Mouse (Mus musculus) liver, adult 2 months (tissue): ENCODE data around the gene Malsu1. TPM values are rescaled to one million over a fixed set of nuclear protein-coding genes. Genes with fewer than 3 reads are reported as not detected.

Experiments used
- DNase-seq: peaks from one replicate; pipeline ENCODE4 v3.0.0-alpha.2; 2011; ENCODE audit warnings: low read depth, low spot score; ENCODE audit errors: extremely low read depth
- H3K27ac ChIP-seq: fragments of 200-500 bp; replicated peaks from 2 replicates; pipeline ENCODE4 v1.5.1; 2012; ENCODE audit warnings: low read depth, mild to moderate bottlenecking, control low read depth, inconsistent platforms, low read length; ENCODE audit not compliant: insufficient read depth
- H3K27me3 ChIP-seq: fragments of 200-500 bp; 2 replicates; pipeline ENCODE4 v1.6.1; 2012; ENCODE audit warnings: mild to moderate bottlenecking, moderate library complexity, low read length, inconsistent platforms; ENCODE audit not compliant: control insufficient read depth, insufficient read depth
- H3K36me3 ChIP-seq: fragments of 200-500 bp; 2 replicates; pipeline ENCODE4 v1.6.1; 2012; ENCODE audit warnings: low read length, inconsistent platforms; ENCODE audit not compliant: control insufficient read depth, insufficient read depth
- H3K4me1 ChIP-seq: fragments of 200-500 bp; 2 replicates; pipeline ENCODE4 v1.6.1; 2011; ENCODE audit warnings: low read length; ENCODE audit not compliant: control insufficient read depth, insufficient read depth
- H3K4me3 ChIP-seq: fragments of 200-500 bp; 2 replicates; pipeline ENCODE4 v1.5.1; 2011; ENCODE audit warnings: low read depth, mild to moderate bottlenecking, control low read depth, low read length, moderate library complexity; ENCODE audit not compliant: insufficient read depth
- H3K79me2 ChIP-seq: fragments of 200-500 bp; 2 replicates; pipeline ENCODE4 v1.6.1; 2012; ENCODE audit warnings: inconsistent platforms, mild to moderate bottlenecking, low read length, moderate library complexity; ENCODE audit not compliant: control insufficient read depth, insufficient read depth
- H3K9ac ChIP-seq: fragments of 200-500 bp; 2 replicates; pipeline ENCODE4 v1.6.1; 2012; ENCODE audit warnings: low read depth, mild to moderate bottlenecking, control low read depth, inconsistent platforms, low read length
- CTCF ChIP-seq: fragments of 200-500 bp; IDR thresholded peaks from 2 replicates; pipeline ENCODE4 v1.5.1; 2011; ENCODE audit warnings: low read depth, low read length, control low read depth
- POLR2A ChIP-seq: fragments of 200-500 bp; IDR thresholded peaks from 2 replicates; pipeline ENCODE4 v1.6.1; 2011; ENCODE audit warnings: low read length, control low read depth; ENCODE audit not compliant: insufficient read depth; ENCODE audit errors: extremely low read depth
- WGBS: fragments of 180-500 bp; shearing (Covaris S2); methylation state at CpG from one replicate; pipeline ENCODE4 v1.1.7; 2018; 5-methylcytosine and 5-hydroxymethylcytosine counted together
- polyA plus RNA-seq: library from polyadenylated mRNA; depleted of rRNA; stranded (reverse); fragments of >200 nt; gene quantifications from 2 replicates; pipeline ENCODE4 v1.2.3, GENCODE M21; 2012; rRNA removed
- total RNA-seq: library from RNA; depleted of rRNA; stranded (reverse); fragments of >200 nt; gene quantifications from 2 replicates; pipeline ENCODE4 v1.2.3, GENCODE M21; 2014; rRNA removed

The Malsu1 gene
- total and polyA plus RNA-seq, 2 experiments, result 20.5 to 27.9 TPM

DNA sequence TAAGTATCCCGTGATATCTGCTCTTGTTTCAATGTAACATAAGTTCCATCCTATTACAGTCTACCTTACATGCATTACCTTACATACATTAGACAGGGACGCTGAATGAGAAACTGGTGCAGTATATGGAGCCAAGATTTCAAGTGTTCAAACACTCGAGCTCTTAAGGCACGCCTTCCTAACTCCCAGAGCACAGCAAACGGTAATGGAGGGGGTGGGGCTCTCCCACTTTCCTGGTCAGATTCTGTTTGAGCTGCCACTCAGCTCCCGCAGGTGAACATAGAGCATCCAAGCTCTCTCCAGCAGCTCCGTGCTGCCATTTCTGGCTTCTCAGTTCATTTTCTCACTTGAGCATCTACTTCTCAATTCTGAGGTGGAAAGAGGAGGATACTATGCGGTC is 44.9 kb downstream of the Malsu1 start:
- H3K27ac ChIP-seq, result no peak overlapping the region
- 83% methylated on average over 8 of the region's 8 CpGs for WGBS
- TF ChIP-seq CTCF (no peak), POLR2A (no peak)
- no peak overlapping the region for H3K4me3 ChIP-seq
- no peaks in the 10 kb centered on the region for H3K79me2 ChIP-seq
- no peaks in the 10 kb centered on the region for H3K4me1 ChIP-seq
- H3K27me3 ChIP-seq, result no peaks in the 10 kb centered on the region
- H3K36me3 ChIP-seq, result no peaks in the 10 kb centered on the region
- no peak overlapping the region for H3K9ac ChIP-seq
- no peak for DNase-seq

DNA sequence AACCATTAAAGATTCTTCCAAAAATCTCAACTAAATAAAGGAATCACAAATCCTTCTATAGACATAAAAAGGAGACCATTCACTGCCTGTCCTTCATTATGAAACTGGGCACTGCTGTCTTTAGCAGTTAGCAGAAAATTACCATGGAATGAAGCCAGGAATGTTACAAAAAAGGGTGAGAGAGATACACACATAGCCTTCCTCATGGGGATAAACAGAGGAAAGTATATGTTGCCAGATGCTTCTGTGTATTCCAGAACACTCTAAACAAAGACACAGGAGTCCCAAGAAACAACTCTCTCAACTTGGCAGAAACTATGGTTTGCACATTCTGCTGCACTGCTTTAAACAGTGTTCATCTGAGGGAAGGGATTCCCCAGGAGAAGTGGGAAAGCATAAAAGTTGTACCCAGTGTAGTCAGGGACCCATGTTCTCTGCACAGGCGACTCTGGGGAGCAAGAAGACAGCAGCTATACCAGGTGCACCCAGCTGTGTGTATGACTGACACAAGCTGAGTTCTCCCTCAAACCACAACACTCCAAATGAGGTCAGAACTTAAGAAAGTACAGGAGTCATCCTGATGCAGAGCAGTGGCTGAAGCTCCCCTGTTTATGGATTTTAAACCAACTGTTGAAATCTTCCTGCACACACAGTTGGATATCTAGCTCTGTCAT is 46.0 kb downstream of the Malsu1 start:
- TF ChIP-seq CTCF, result no peak
- no peak for TF ChIP-seq POLR2A
- Histone ChIP-seq H3K4me3 (no peak overlapping the region), H3K9ac (no peak overlapping the region), H3K79me2 (no peaks in the 10 kb centered on the region), H3K27me3 (no peaks in the 10 kb centered on the region), H3K36me3 (no peaks in the 10 kb centered on the region), H3K27ac (no peak overlapping the region), H3K4me1 (no peaks in the 10 kb centered on the region)
- WGBS, result 94% methylated on average over 1 of the region's 1 CpGs
- DNase-seq, result no peak

DNA sequence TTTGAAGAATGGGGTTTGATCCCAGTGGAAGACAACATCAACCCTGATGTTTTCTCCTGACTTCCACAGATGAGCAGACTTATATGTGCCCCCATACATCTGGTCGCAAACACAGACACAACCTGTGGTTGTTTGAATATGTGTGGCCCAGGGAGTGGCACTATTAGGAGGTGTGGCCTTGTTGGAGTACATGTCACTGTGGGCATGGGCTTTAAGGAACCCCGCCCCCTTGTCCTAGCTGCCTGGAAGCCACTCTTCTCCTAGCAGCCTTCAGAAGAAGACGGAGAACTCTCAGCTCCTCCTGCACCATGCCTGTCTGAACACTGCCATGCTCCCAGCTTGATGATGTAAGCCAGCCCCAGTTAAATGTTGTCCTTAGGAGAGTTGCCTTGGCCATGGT is 46.8 kb downstream of the Malsu1 start:
- no peak overlapping the region for H3K4me3 ChIP-seq
- H3K79me2 ChIP-seq, result no peaks in the 10 kb centered on the region
- no peaks in the 10 kb centered on the region for H3K36me3 ChIP-seq
- no peak overlapping the region for H3K27ac ChIP-seq
- H3K4me1 ChIP-seq, result no peaks in the 10 kb centered on the region
- no peak for DNase-seq
- H3K27me3 ChIP-seq, result no peaks in the 10 kb centered on the region
- no peak overlapping the region for H3K9ac ChIP-seq
- TF ChIP-seq CTCF, result no peak
- TF ChIP-seq POLR2A, result no peak
- WGBS, result 98% methylated on average over 3 of the region's 3 CpGs

DNA sequence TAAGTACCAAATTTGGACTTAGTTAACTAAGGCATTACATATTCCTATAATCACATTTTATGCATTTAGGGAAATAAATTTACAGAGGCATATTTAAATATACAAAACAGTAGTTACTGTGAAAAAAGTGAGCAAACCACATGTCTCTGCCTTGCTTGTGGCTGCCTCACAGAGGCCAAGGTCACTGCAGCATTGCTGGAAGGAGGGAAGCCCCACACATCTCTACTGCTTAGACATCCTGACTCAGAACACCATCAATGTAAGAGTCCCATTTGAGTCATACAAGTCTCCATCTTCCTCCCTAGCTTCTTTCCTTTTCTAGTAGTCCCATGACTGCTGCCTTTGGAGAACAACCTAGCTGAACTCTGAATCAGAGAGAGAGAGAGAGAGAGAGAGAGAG is 56.7 kb downstream of the Malsu1 start:
- H3K36me3 ChIP-seq, result no peaks in the 10 kb centered on the region
- no peak for TF ChIP-seq CTCF
- no peak for TF ChIP-seq POLR2A
- no peaks in the 10 kb centered on the region for H3K4me1 ChIP-seq
- H3K9ac ChIP-seq, result no peak overlapping the region
- no peak for DNase-seq
- no peaks in the 10 kb centered on the region for H3K79me2 ChIP-seq
- H3K27me3 ChIP-seq, result no peaks in the 10 kb centered on the region
- H3K27ac ChIP-seq, result no peak overlapping the region
- H3K4me3 ChIP-seq, result no peak overlapping the region

DNA sequence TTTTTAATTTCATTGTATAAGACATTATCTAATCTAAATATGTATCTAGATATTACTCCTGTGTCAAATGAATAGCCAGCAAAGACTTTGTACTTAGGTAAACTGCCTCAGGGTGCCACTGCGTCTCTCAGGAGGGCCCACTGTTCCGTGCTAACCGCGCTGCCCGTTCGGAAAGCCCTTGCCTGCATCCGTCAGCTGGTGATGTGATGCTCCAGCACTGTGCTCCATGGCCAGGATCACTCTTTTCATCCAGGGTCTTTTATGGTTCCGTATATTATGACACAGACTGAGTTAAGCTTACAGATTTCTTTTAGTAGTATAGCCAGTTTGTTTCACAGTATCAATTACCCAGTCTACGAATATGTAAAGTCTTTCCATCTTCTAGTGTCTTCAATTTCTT is 58.3 kb downstream of the Malsu1 start:
- no peak overlapping the region for H3K9ac ChIP-seq
- DNase-seq, result no peak
- WGBS, result 96% methylated on average over 9 of the region's 9 CpGs

DNA sequence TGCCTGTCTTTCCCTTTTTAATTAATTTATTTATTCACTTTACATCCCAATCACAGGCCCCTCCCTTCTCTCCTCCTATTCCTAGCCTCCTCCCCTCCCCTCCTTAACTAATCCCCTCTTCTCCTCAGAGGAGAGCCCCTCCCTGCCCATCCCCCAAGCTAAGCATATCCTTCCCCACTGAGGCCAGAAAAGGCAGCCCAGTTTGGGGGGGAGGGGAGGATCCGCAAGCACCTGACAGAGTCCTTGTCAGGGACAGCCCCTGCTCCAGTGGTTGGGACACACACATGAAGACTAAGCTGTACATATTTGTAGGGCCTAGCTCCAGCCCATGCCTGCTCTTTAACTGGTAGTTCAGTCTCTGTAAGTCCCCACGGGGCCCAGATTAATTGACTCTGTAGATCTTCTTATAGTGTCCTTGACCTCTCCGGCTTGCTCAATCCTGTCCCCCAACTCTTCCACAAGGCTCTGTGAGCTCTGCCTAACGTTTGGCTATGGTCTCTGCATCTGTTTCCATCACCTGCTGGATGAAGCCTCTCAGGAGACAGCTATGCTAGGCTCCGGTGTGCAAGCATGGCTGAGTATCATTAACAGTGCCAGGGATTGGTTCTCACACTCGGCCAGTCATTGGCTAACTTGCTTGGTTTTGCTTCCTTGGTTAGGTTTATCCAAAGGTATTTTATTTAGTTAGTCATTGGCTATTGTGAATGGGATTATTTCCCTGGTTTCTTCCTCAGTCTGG is 58.9 kb downstream of the Malsu1 start:
- TF ChIP-seq POLR2A, result no peak
- TF ChIP-seq CTCF, result no peak
- Histone ChIP-seq H3K9ac (no peak overlapping the region), H3K79me2 (no peaks in the 10 kb centered on the region), H3K36me3 (no peaks in the 10 kb centered on the region), H3K27ac (no peak overlapping the region), H3K4me3 (no peak overlapping the region), H3K4me1 (no peaks in the 10 kb centered on the region), H3K27me3 (no peaks in the 10 kb centered on the region)
- 82% methylated on average over 6 of the region's 6 CpGs for WGBS
- DNase-seq, result no peak

More for the DNA sequence above, 58.3 kb downstream of the Malsu1 start:
- no peak overlapping the region for H3K27ac ChIP-seq
- no peaks in the 10 kb centered on the region for H3K27me3 ChIP-seq
- H3K36me3 ChIP-seq, result no peaks in the 10 kb centered on the region
- no peaks in the 10 kb centered on the region for H3K4me1 ChIP-seq
- no peak for TF ChIP-seq CTCF
- no peak for TF ChIP-seq POLR2A
- no peaks in the 10 kb centered on the region for H3K79me2 ChIP-seq
- H3K4me3 ChIP-seq, result no peak overlapping the region

Other genes starting within 250 kb of the Malsu1 start
- gene Tmem176a, start 232.9 kb upstream of the Malsu1 start, total RNA-seq, result 71.4 and 98.0 TPM in 2 replicates
- 225 and 241 TPM in 2 replicates for gene Tmem176a, start 232.9 kb upstream of the Malsu1 start, polyA plus RNA-seq
- gene Tmem176b, start 232.3 kb upstream of the Malsu1 start, total RNA-seq, result 92.9 and 152 TPM in 2 replicates
- gene Tmem176b, start 232.3 kb upstream of the Malsu1 start, polyA plus RNA-seq, result 392 and 394 TPM in 2 replicates
- gene Aoc1, start 200.9 kb upstream of the Malsu1 start, total RNA-seq, result 0.09 and 0.20 TPM in 2 replicates
- gene Aoc1, start 200.9 kb upstream of the Malsu1 start, polyA plus RNA-seq, result 0.14 and 0.17 TPM in 2 replicates
- gene 1600015I10Rik, start 143.9 kb upstream of the Malsu1 start, total RNA-seq, result not detected in 2 replicates
- gene 1600015I10Rik, start 143.9 kb upstream of the Malsu1 start, polyA plus RNA-seq, result not detected in 2 replicates
- not detected in 2 replicates for gene Doxl2, start 98.8 kb upstream of the Malsu1 start, total RNA-seq
- gene Doxl2, start 98.8 kb upstream of the Malsu1 start, polyA plus RNA-seq, result not detected in 2 replicates
- not detected in 2 replicates for gene Svs1, start 86.9 kb upstream of the Malsu1 start, total RNA-seq
- not detected in 2 replicates for gene Svs1, start 86.9 kb upstream of the Malsu1 start, polyA plus RNA-seq
- gene Gpnmb, start 37.2 kb upstream of the Malsu1 start, total RNA-seq, result under 0.01 and 0.07 TPM in 2 replicates
- gene Gpnmb, start 37.2 kb upstream of the Malsu1 start, polyA plus RNA-seq, result 0.20 and 0.36 TPM in 2 replicates
- gene Igf2bp3, start 141.2 kb downstream of the Malsu1 start, total RNA-seq, result 0.27 and 0.46 TPM in 2 replicates
- 0.05 and 0.21 TPM in 2 replicates for gene Igf2bp3, start 141.2 kb downstream of the Malsu1 start, polyA plus RNA-seq
- 19.3 and 20.5 TPM in 2 replicates for gene Tra2a, start 190.2 kb downstream of the Malsu1 start, total RNA-seq
- gene Tra2a, start 190.2 kb downstream of the Malsu1 start, polyA plus RNA-seq, result 7.8 and 9.8 TPM in 2 replicates
- gene Ccdc126, start 245.5 kb downstream of the Malsu1 start, total RNA-seq, result 1.2 and 1.8 TPM in 2 replicates
- 0.84 and 0.87 TPM in 2 replicates for gene Ccdc126, start 245.5 kb downstream of the Malsu1 start, polyA plus RNA-seq